Mouse (Mus musculus): ENCODE measurements around the gene Gpi1. TPM values are rescaled to one million over a fixed set of nuclear protein-coding genes. Genes with fewer than 3 reads are reported as not detected.
"Not testable (repeated sequence)": the region's sequence is repeated elsewhere in the genome, so short reads cannot be mapped to it uniquely, and the experiment has no call there.

The Gpi1 gene
- polyA plus RNA-seq, 1 experiment from 2014 or later: 179 TPM

GRCm38 (mm10) chr7:34216474-34216873, 13.7 kb downstream of the Gpi1 start:
- Histone ChIP-seq H3K4me1 (replicated peaks; ENCODE audit: control insufficient read depth, insufficient read depth, low read length) (no peaks in the 10 kb centered on the region), H3K27ac (ENCODE audit: low read depth, low read length) (no peak overlapping the region)
- ATAC-seq: no peak

DNA sequence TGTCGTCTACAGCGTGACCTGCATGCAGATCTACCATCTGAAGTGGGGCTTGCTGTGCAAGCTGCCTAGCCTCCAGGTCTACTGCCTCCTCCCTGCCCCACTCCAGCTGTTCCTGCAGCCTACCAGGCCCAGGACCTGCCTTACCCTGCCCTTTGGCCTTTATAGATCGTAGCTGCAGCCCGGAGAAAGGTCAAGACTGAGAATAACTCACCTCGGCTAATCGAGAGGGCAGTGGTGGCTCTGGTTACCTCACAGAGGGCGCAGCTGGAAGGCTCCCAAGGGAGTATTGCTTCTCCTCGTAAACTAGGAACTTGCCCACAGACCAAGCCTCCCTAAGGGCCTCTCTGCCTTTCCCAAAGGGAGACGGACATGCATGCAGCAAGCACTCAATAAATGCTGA, 14.7 kb downstream of the Gpi1 start:
- Histone ChIP-seq H3K4me2 (replicated peaks; ENCODE audit: low read depth) (no peak overlapping the region), H3K4me1 (replicated peaks; ENCODE audit: control insufficient read depth, insufficient read depth, low read length) (no peaks in the 10 kb centered on the region), H3K27me3 (replicated peaks; ENCODE audit: control insufficient read depth, insufficient read depth, low read length) (no peaks in the 10 kb centered on the region), H3K4me3 (ENCODE audit: low read depth, low read length) (no peak overlapping the region), H3K9ac (ENCODE audit: low read depth, low read length) (no peak overlapping the region), H3K27ac (ENCODE audit: low read depth, low read length) (peak overlapping the region; percentile 21; the same call in 1 of the 2 replicates), H3K36me3 (ENCODE audit: control insufficient read depth, insufficient read depth) (peaks cover 85% of the 10 kb centered on the region), H3K9me3 (ENCODE audit: control insufficient read depth) (no peaks in the 10 kb centered on the region)
- TF ChIP-seq CTCF (IDR thresholded peaks at IDR 0.05; ENCODE audit: low read depth): no peak
- 64% methylated on average over 9 of the region's 9 CpGs for WGBS
- peak; percentile 24 for ATAC-seq

More at GRCm38 (mm10) chr7:34216474-34216873, 13.7 kb downstream of the Gpi1 start:
- Histone ChIP-seq H3K36me3 (ENCODE audit: control insufficient read depth, insufficient read depth) (peaks cover 84% of the 10 kb centered on the region), H3K9ac (ENCODE audit: low read depth, low read length) (no peak overlapping the region), H3K4me3 (ENCODE audit: low read depth, low read length) (no peak overlapping the region), H3K4me2 (replicated peaks; ENCODE audit: low read depth) (no peak overlapping the region), H3K27me3 (replicated peaks; ENCODE audit: control insufficient read depth, insufficient read depth, low read length) (no peaks in the 10 kb centered on the region), H3K9me3 (ENCODE audit: control insufficient read depth) (no peaks in the 10 kb centered on the region)
- WGBS: 93% methylated on average over 10 of the region's 10 CpGs
- no peak for TF ChIP-seq CTCF (IDR thresholded peaks at IDR 0.05; ENCODE audit: low read depth)

DNA sequence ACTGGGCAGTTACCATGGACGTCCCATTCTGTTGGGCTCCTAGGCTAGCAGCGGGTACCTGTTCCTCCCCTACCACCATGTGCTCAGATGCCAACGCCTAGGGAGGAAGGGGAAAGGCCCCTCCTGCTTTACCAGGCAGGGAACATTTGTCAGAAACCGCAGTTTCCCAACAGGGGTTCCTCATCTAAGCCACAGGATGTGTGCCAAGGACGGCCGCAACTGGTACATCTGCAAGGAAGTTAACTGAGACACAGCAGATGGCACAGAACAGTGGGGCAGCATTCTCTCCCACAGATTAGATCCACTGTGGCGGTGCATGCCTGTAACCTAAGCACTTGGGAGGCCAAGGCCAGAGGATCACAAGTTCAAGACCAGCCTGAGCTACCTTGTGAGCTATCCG, 15.5 kb downstream of the Gpi1 start:
- H3K36me3 ChIP-seq (ENCODE audit: control insufficient read depth, insufficient read depth): peaks cover 85% of the 10 kb centered on the region
- no peak for ATAC-seq
- H3K4me2 ChIP-seq (replicated peaks; ENCODE audit: low read depth): no peak overlapping the region
- no peak overlapping the region for H3K27ac ChIP-seq (ENCODE audit: low read depth, low read length)
- H3K27me3 ChIP-seq (replicated peaks; ENCODE audit: control insufficient read depth, insufficient read depth, low read length): no peaks in the 10 kb centered on the region
- no peaks in the 10 kb centered on the region for H3K9me3 ChIP-seq (ENCODE audit: control insufficient read depth)
- no peak for TF ChIP-seq CTCF (IDR thresholded peaks at IDR 0.05; ENCODE audit: low read depth)
- 90% methylated on average over 8 of the region's 8 CpGs for WGBS
- H3K9ac ChIP-seq (ENCODE audit: low read depth, low read length): no peak overlapping the region
- H3K4me1 ChIP-seq (replicated peaks; ENCODE audit: control insufficient read depth, insufficient read depth, low read length): no peaks in the 10 kb centered on the region
- no peak overlapping the region for H3K4me3 ChIP-seq (ENCODE audit: low read depth, low read length)

GRCm38 (mm10) chr7:34213281-34213680, 16.9 kb downstream of the Gpi1 start:
- Histone ChIP-seq H3K9me3 (ENCODE audit: control insufficient read depth) (no peaks in the 10 kb centered on the region), H3K9ac (ENCODE audit: low read depth, low read length) (no peak overlapping the region), H3K36me3 (ENCODE audit: control insufficient read depth, insufficient read depth) (peaks cover 85% of the 10 kb centered on the region), H3K27ac (ENCODE audit: low read depth, low read length) (no peak overlapping the region), H3K4me2 (replicated peaks; ENCODE audit: low read depth) (no peak overlapping the region), H3K27me3 (replicated peaks; ENCODE audit: control insufficient read depth, insufficient read depth, low read length) (no peaks in the 10 kb centered on the region), H3K4me3 (ENCODE audit: low read depth, low read length) (no peak overlapping the region), H3K4me1 (replicated peaks; ENCODE audit: control insufficient read depth, insufficient read depth, low read length) (no peaks in the 10 kb centered on the region)
- no peak for TF ChIP-seq CTCF (IDR thresholded peaks at IDR 0.05; ENCODE audit: low read depth)
- 78% methylated on average over 7 of the region's 7 CpGs for WGBS
- ATAC-seq: no peak

DNA sequence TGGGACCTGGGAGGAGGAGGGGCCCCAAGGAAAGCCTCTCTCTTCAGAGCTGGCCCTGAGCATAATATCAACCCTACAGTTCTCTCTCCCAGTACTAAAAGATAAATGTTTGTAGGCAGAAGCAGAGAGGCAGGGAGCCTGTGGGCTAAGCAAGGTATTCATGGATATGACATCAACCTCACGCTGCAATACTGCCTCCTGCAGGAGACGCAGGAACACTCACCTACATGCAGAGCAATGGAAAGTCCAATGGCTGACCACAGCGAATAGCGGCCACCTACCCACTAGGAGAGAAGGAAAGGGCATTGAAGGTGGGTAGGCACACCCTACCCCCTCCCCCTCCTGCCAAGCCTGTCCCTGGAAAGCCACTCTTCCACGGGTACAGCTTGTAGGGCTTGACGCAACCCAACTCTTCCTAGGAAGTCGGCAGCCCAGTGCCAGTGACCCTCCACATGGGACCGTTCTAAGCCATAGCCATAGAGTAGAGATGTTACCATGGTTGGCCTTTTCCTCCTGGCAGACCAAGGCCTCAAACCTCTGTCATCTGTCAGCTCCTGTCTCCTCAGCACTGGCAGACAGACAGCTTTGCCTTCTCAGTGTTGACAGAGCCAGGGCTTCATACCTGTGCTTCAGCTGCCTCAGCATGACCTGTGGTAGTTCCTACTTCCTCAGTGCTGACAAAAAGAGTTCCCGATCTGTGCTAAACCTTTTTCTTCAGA, 21.9 kb downstream of the Gpi1 start:
- 87% methylated on average over 9 of the region's 9 CpGs for WGBS
- H3K9ac ChIP-seq (ENCODE audit: low read depth, low read length): no peak overlapping the region
- no peak for ATAC-seq
- no peak overlapping the region for H3K27ac ChIP-seq (ENCODE audit: low read depth, low read length)
- TF ChIP-seq CTCF (IDR thresholded peaks at IDR 0.05; ENCODE audit: low read depth): peak; percentile 51
- no peaks in the 10 kb centered on the region for H3K4me1 ChIP-seq (replicated peaks; ENCODE audit: control insufficient read depth, insufficient read depth, low read length)
- no peaks in the 10 kb centered on the region for H3K9me3 ChIP-seq (ENCODE audit: control insufficient read depth)
- H3K4me2 ChIP-seq (replicated peaks; ENCODE audit: low read depth): no peak overlapping the region
- H3K36me3 ChIP-seq (ENCODE audit: control insufficient read depth, insufficient read depth): peaks cover 91% of the 10 kb centered on the region
- no peak overlapping the region for H3K4me3 ChIP-seq (ENCODE audit: low read depth, low read length)
- no peaks in the 10 kb centered on the region for H3K27me3 ChIP-seq (replicated peaks; ENCODE audit: control insufficient read depth, insufficient read depth, low read length)

GRCm38 (mm10) chr7:34206331-34206730, 23.8 kb downstream of the Gpi1 start:
- Histone ChIP-seq H3K4me2 (replicated peaks; ENCODE audit: low read depth) (no peak overlapping the region), H3K27ac (ENCODE audit: low read depth, low read length) (no peak overlapping the region), H3K4me3 (ENCODE audit: low read depth, low read length) (no peak overlapping the region), H3K27me3 (replicated peaks; ENCODE audit: control insufficient read depth, insufficient read depth, low read length) (no peaks in the 10 kb centered on the region), H3K4me1 (replicated peaks; ENCODE audit: control insufficient read depth, insufficient read depth, low read length) (no peaks in the 10 kb centered on the region), H3K9ac (ENCODE audit: low read depth, low read length) (no peak overlapping the region), H3K9me3 (ENCODE audit: control insufficient read depth) (no peaks in the 10 kb centered on the region), H3K36me3 (ENCODE audit: control insufficient read depth, insufficient read depth) (peaks cover 89% of the 10 kb centered on the region)
- no peak for TF ChIP-seq CTCF (IDR thresholded peaks at IDR 0.05; ENCODE audit: low read depth)
- ATAC-seq: no peak
- 91% methylated on average over 6 of the region's 6 CpGs for WGBS

GRCm38 (mm10) chr7:34202147-34202546, 28.0 kb downstream of the Gpi1 start:
- H3K36me3 ChIP-seq (ENCODE audit: control insufficient read depth, insufficient read depth): peaks cover 64% of the 10 kb centered on the region
- not testable (repeated sequence) for H3K9me3 ChIP-seq (ENCODE audit: control insufficient read depth); H3K9ac ChIP-seq (ENCODE audit: low read depth, low read length); H3K27ac ChIP-seq (ENCODE audit: low read depth, low read length); H3K4me1 ChIP-seq (replicated peaks; ENCODE audit: control insufficient read depth, insufficient read depth, low read length); H3K4me2 ChIP-seq (replicated peaks; ENCODE audit: low read depth); H3K4me3 ChIP-seq (ENCODE audit: low read depth, low read length); H3K27me3 ChIP-seq (replicated peaks; ENCODE audit: control insufficient read depth, insufficient read depth, low read length); ATAC-seq
- 93% methylated on average over 9 of the region's 10 CpGs for WGBS

All from intestine, postnatal 0 days (tissue).